Mouse (Mus musculus) lung, postnatal 0 days (tissue): ENCODE results near the gene Cltb. TPM values are rescaled to one million over a fixed set of nuclear protein-coding genes. Genes with fewer than 3 reads are reported as not detected.

Experiments
- ATAC-seq: fragments of 200-750 bp; cut with Nextera tagmentation; 2 replicates; pipeline ENCODE4 v1.8.0; 2017; ENCODE audit warnings: moderate library complexity
- DNase-seq: peaks from one replicate; pipeline ENCODE4 v3.0.0-alpha.2; 2016; ENCODE audit warnings: low spot score
- H3K27ac ChIP-seq: fragments of 300-500 bp; sonication (generic); 2 replicates; pipeline ENCODE4 v1.5.1; 2014; ENCODE audit warnings: antibody characterized with exemption, mild to moderate bottlenecking, low read length, mixed read lengths
- H3K27me3 ChIP-seq: fragments of 300-500 bp; sonication (generic); replicated peaks from 2 replicates; pipeline ENCODE4 v1.6.1; 2014; ENCODE audit warnings: low read length, mixed read lengths; ENCODE audit not compliant: insufficient read depth
- H3K36me3 ChIP-seq: fragments of 300-500 bp; sonication (generic); 2 replicates; pipeline ENCODE4 v1.6.1; 2014; ENCODE audit warnings: low read length, mixed read lengths; ENCODE audit not compliant: insufficient read depth
- H3K4me1 ChIP-seq: fragments of 300-500 bp; sonication (generic); 2 replicates; pipeline ENCODE4 v1.6.1; 2014; ENCODE audit warnings: antibody characterized with exemption, low read depth, low read length, mixed read lengths; ENCODE audit not compliant: insufficient read depth
- H3K4me2 ChIP-seq: fragments of 300-500 bp; sonication (generic); replicated peaks from 2 replicates; pipeline ENCODE4 v1.6.1; 2014; ENCODE audit warnings: low read depth, mild to moderate bottlenecking, low read length, moderate library complexity, mixed read lengths
- H3K4me3 ChIP-seq: fragments of 300-500 bp; sonication (generic); 2 replicates; pipeline ENCODE4 v1.5.1; 2014; ENCODE audit warnings: low read depth, low read length
- H3K9ac ChIP-seq: fragments of 300-500 bp; sonication (generic); replicated peaks from 2 replicates; pipeline ENCODE4 v1.6.1; 2014; ENCODE audit warnings: low read depth, mild to moderate bottlenecking
- H3K9me3 ChIP-seq: fragments of 300-500 bp; sonication (generic); 2 replicates; pipeline ENCODE4 v1.6.1; 2016; ENCODE audit warnings: low read length, mixed read lengths
- CTCF ChIP-seq: IDR thresholded peaks from 2 replicates; pipeline ENCODE4 v1.5.1; 2016; ENCODE audit warnings: antibody characterized with exemption, mild to moderate bottlenecking
- EP300 ChIP-seq: IDR thresholded peaks from 2 replicates; pipeline ENCODE4 v1.6.1; 2016; ENCODE audit warnings: antibody characterized with exemption, mild to moderate bottlenecking, control low read depth
- WGBS: fragments of 180-500 bp; shearing (Covaris S2); extraction: QIAGEN DNeasy Blood & Tissue Kit; methylation state at CpG from one replicate; pipeline ENCODE4 v1.1.7; 2014; 5-methylcytosine and 5-hydroxymethylcytosine counted together
- polyA plus RNA-seq: library from polyadenylated mRNA; unstranded; fragments of >200 nt; fragmentation: Nextera tagmentation; extraction: Ambion mirVana; gene quantifications from 2 replicates; pipeline ENCODE4 v1.2.1, GENCODE M21; 2015

The Cltb gene
- polyA plus RNA-seq, 1 experiment from 2014 or later, result 118 TPM

DNA sequence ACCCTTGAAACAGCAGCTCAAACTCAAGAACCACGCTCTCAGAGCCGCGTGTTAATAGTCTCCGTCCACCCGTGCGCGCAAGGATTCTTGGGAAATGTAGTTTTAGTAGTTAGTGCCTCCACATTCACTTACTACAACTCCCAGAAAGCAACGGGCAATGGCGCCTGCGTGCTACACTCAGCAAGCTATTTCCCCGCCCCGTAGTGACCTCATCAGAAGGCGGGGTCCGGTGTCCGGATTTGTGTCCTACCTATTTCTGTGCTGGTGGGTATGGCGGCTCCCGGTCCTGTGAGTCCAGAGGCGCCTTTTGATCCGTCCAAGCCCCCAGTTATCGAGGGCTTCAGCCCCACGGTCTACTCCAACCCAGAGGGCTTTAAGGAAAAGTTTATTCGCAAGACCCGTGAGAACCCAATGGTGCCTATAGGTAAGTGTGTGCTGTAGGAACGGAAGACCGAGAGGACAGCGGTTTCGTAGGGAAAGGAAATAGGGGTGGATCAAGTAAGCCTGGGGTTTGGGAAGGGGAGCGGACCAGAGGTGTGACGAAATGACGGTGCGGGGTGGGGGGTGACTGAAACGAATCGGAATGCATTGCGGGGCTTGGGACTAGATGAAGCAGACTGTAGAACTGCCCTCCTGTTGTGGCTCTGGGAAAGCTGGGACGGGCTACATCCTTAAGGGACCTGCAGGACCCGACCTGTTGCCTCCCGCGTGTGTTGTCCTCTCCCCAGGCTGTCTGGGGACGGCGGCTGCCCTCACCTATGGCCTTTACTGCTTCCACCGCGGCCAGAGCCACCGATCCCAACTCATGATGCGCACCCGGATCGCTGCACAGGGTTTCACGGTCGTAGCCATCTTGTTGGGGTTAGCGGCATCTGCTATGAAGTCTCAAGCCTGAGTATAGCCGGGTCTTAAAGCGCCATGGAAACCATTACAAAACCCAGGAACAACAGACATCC is 20.9 kb downstream of the Cltb start, which contains the start of the genes Nop16 and Higd2a:
Nop16 (minus strand) TSS at position 95 of the 956 bp plus-strand sequence.
Higd2a (plus strand) TSS at position 212 of the 956 bp plus-strand sequence.
- WGBS, result under 1% methylated on average over 51 of the region's 51 CpGs
- H3K4me3 ChIP-seq, result peak within 1 kb of the TSS; percentile 77
- H3K4me1 ChIP-seq, result peaks cover 4% of the 10 kb centered on the region; the same call in 1 of the 2 replicates
- H3K27ac ChIP-seq, result peak within 1 kb of the TSS; percentile 87
- peaks cover 4% of the 10 kb centered on the region; the same call in 1 of the 2 replicates for H3K36me3 ChIP-seq
- peak; percentile 99 for ATAC-seq
- TF ChIP-seq CTCF, result no peak
- TF ChIP-seq EP300, result no peak
- H3K9ac ChIP-seq, result peak within 1 kb of the TSS; percentile 69
- H3K9me3 ChIP-seq, result no peaks in the 10 kb centered on the region
- DNase-seq, result peak; percentile 99
- H3K4me2 ChIP-seq, result peak within 1 kb of the TSS; percentile 78
- H3K27me3 ChIP-seq, result no peaks in the 10 kb centered on the region

- no peak; the same call in none of the 2 replicates for ATAC-seq
- Histone ChIP-seq H3K9me3 (no peaks in the 10 kb centered on the region), H3K9ac (peak overlapping the region; percentile 69), H3K27me3 (no peaks in the 10 kb centered on the region), H3K36me3 (no peaks in the 10 kb centered on the region; the same call in 1 of the 2 replicates), H3K27ac (no peak overlapping the region), H3K4me1 (peaks cover 4% of the 10 kb centered on the region; the same call in 1 of the 2 replicates), H3K4me3 (peak overlapping the region; percentile 77), H3K4me2 (peak overlapping the region; percentile 78)
- DNase-seq, result no peak
- WGBS, result 3% methylated on average over 24 of the region's 24 CpGs
- TF ChIP-seq CTCF (no peak), EP300 (no peak; the same call in 1 of the 2 replicates)
Measured at GRCm38 (mm10) chr13:54589414-54589995, 21.6 kb downstream of the Cltb start.

DNA sequence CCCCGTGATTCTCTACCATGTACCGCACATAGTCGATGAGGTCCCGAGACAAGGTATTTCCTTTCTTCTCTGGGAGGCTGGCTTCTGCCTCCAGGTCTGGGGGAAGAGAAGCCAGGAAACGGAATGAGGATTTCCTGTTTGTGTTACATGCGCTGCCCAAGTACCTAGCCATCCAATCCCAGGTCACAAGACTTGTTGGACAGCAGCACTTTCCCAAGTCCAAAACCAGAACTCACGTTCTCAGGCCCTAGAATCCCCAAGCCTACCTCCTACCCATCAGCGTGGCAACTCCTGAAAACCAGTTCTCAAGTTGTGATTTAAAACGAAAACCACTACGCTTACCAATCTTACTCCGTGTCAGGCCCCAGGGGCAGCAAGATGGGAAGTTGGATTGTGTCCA is 25.3 kb downstream of the Cltb start:
- DNase-seq (no peak), ATAC-seq (no peak)
- Histone ChIP-seq H3K4me3 (no peak overlapping the region), H3K27ac (no peak overlapping the region), H3K27me3 (no peaks in the 10 kb centered on the region), H3K9me3 (no peaks in the 10 kb centered on the region), H3K9ac (no peak overlapping the region), H3K4me2 (no peak overlapping the region), H3K4me1 (peaks cover 6% of the 10 kb centered on the region; the same call in 1 of the 2 replicates), H3K36me3 (peaks cover 4% of the 10 kb centered on the region; the same call in 1 of the 2 replicates)
- WGBS, result 72% methylated on average over 11 of the region's 11 CpGs
- TF ChIP-seq CTCF, result no peak
- TF ChIP-seq EP300, result no peak

GRCm38 (mm10) chr13:54582860-54583259 is 28.3 kb downstream of the Cltb start:
- H3K9me3 ChIP-seq, result no peaks in the 10 kb centered on the region
- TF ChIP-seq CTCF (no peak), EP300 (no peak)
- DNase-seq, result no peak
- peaks cover 5% of the 10 kb centered on the region; the same call in 1 of the 2 replicates for H3K4me1 ChIP-seq
- H3K27ac ChIP-seq, result peak overlapping the region; percentile 26; the same call in 1 of the 2 replicates
- no peak overlapping the region for H3K9ac ChIP-seq
- 85% methylated on average over 5 of the region's 5 CpGs for WGBS
- ATAC-seq, result no peak
- H3K4me2 ChIP-seq, result no peak overlapping the region
- H3K27me3 ChIP-seq, result no peaks in the 10 kb centered on the region
- H3K36me3 ChIP-seq, result peaks cover 4% of the 10 kb centered on the region; the same call in 1 of the 2 replicates
- H3K4me3 ChIP-seq, result no peak overlapping the region

DNA sequence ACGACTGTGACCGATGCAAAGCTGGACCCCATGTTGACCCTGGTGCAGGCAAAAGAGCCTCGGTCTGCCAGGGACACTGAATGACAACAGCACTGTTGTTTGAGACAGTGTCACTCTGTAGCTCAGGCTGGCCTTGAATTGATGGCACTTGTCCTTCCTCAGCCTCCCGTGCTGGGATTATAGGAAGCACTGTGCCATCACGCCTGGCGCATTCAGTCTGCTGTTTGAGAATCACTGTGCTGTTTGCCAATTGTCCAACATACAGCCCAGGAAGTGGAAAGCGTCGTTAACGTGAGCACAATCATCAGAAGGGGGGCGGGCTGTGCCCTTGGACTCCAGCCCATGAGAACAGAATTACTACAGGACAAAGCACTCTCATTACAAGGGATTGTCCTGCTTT is 29.0 kb downstream of the Cltb start:
- DNase-seq, result peak; percentile 48
- Histone ChIP-seq H3K36me3 (0 out of 2 replicates have a peak, but pooled peaks cover 4% of the 10 kb centered on the region), H3K9ac (no peak overlapping the region), H3K4me3 (no peak overlapping the region), H3K27me3 (no peaks in the 10 kb centered on the region), H3K4me2 (no peak overlapping the region), H3K9me3 (no peaks in the 10 kb centered on the region), H3K27ac (peak overlapping the region; percentile 26; the same call in 1 of the 2 replicates), H3K4me1 (peaks cover 5% of the 10 kb centered on the region; the same call in 1 of the 2 replicates)
- peak; percentile 48 for ATAC-seq
- 41% methylated on average over 10 of the region's 10 CpGs for WGBS
- TF ChIP-seq CTCF (no peak), EP300 (no peak)

- peak overlapping the region; percentile 43; the same call in 1 of the 2 replicates for H3K27ac ChIP-seq
- H3K4me2 ChIP-seq, result no peak overlapping the region
- ATAC-seq (peak; percentile 74), DNase-seq (peak; percentile 67)
- no peaks in the 10 kb centered on the region for H3K9me3 ChIP-seq
- H3K36me3 ChIP-seq, result 0 out of 2 replicates have a peak, but pooled peaks cover 4% of the 10 kb centered on the region
- H3K27me3 ChIP-seq, result no peaks in the 10 kb centered on the region
- no peak overlapping the region for H3K4me3 ChIP-seq
- WGBS, result 55% methylated on average over 2 of the region's 2 CpGs
- TF ChIP-seq EP300 (no peak), CTCF (no peak)
- H3K4me1 ChIP-seq, result peaks cover 5% of the 10 kb centered on the region; the same call in 1 of the 2 replicates
- H3K9ac ChIP-seq, result no peak overlapping the region
Measured at GRCm38 (mm10) chr13:54581385-54581784, 29.8 kb downstream of the Cltb start.
